Mouse (Mus musculus): ENCODE measurements around the gene Hectd4.
"Not testable (repeated sequence)": the region's sequence is repeated elsewhere in the genome, so short reads cannot be mapped to it uniquely, and the experiment has no call there.

The Hectd4 gene

GRCm38 (mm10) chr5:121292309-121293165 is 72.5 kb downstream of the Hectd4 start:
- DNase-seq: no peak

GRCm38 (mm10) chr5:121305009-121305408 is 85.0 kb downstream of the Hectd4 start:
- DNase-seq: no peak

DNA sequence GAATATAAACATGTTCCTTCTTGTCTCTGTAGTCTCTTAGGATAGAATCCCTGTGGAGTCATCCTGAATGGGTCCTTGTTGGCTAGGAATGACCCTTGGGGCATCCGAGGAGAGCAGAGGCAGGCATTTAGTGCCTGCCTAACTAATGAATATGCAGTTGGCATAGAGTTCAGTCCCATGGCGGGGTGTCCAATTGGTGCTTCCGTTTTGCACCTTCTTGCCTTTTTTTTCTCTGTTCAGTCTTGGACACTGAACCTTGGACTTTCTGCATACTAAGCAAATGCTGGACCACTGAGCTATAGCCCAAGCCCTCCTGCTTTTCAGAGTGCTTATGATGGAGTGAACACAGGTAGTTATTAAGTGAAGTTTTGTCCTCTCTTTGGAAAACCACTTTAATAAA is 87.6 kb downstream of the Hectd4 start:
- DNase-seq: no peak

- no peak for DNase-seq
These were observed 91.6 kb downstream of the Hectd4 start for GRCm38 (mm10) chr5:121311576-121311975.

DNA sequence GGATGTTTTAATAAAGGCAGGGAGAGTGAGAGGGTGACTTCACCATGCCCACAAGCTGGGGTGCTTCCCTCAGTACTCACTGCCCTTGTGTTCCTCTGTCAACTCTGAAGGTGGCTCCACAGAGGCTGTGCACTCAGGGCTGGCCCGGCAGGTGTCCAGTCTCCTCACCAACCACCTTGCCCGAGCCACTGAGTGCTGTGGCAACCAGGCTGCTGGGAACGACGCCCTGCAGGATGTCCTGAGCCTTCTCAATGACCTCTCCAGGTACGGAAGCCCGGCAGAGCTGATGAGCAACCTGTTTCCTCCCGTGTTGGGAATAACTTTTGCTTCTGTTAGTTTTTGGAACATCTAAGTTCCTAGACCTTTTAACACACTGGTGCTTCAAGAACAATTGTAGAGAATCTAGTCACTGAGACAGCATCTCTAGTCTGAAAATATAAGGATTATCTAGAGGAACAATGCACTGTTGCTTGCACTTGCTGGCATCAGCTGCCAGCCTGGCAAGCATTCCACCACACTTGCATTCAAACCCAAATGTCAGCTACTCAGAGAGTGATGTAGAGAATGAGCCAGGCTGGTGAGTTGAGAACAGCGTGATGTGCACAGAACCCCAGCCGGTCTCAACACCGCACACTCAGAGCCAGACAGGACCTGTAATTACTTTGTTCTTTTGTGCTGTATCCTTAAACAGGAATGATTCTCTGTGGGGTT is 93.9 kb downstream of the Hectd4 start:
- peak; percentile 63 for DNase-seq

GRCm38 (mm10) chr5:121326079-121326805 is 106.2 kb downstream of the Hectd4 start:
- no peak for DNase-seq

DNA sequence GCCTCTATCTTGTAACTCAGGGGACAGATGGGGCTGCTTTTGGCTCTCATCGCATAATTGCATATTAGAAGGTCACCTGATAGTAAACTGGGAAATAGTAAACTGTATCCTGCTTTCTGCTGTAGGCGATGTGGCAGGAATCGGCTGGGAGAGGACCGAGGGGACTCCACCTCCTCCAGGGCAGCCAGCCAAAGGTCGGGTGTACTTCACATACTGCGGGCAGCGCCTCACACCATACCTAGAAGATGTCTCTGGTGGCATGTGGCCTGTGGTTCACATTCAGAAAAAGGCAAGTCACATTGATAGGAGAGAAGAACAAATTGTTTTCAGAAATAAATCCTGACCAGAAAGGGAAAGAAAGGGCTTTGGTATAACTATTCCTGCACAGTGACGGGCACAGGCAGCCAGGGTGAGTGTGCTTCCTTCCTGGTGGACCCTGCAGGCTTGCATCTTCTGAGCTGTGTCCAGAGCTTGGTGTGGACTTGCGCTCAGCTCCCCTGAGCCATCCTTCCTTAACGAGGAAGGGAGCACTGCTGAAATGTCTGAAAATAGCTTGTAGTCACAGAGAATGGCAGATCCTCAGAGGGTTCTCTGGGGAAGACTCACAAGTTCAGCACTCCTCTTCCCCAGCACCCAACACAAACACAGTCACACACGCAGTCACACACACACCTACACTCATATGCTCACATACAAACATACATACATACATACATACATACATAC is 109.5 kb downstream of the Hectd4 start:
- no peak for DNase-seq

DNA sequence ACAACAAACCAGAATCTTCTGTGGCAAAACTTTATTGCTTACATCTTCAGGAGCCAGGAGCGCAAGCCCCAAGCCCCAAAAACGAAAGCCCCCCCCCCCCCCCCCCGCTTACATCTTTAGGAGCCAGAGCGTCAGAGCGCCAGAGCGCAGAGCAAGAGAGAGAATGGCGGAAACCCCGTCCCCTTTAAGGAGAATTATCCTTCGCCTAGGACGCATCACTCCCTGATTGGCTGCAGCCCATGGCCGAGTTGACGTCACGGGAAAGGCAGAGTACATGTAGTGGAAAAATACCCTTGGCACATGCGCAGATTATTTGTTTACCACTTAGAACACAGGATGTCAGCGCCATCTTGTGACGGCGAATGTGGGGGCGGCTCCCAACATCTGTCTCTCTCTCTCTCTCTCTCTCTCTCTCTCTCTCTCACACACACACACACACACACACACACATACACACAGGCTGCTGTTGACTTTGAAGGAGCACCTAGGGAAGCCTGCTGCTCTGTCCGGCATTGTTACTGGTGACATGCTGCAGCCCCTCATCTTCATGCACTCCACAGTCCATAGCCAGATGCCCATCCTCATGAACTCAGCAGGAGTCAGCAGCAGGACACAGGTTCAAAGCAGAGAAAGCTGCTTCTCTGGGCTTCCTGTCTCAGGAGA is 110.3 kb downstream of the Hectd4 start:
- not testable (repeated sequence) for DNase-seq

DNA sequence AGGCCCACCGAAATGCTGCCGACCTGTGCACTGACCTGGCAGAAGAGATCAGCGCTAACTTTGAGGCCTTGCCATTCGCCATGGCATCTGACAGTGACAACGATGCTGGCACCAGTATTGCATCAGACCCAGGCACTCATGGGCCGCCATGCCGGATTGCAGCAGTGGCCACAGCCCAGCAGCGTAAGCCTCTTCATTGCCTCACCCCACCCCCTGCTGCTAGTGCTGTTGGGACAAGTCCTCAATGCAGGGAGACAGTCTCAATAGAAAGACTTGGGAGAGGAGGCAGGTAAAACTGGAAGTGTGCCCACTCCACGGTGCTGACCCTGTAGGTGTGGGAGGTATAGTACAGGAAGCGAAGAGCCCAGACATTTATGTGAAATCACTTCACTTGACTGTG is 111.7 kb downstream of the Hectd4 start:
- no peak for DNase-seq

- no peak for DNase-seq
These were observed 114.0 kb downstream of the Hectd4 start for GRCm38 (mm10) chr5:121333976-121334375.

DNA sequence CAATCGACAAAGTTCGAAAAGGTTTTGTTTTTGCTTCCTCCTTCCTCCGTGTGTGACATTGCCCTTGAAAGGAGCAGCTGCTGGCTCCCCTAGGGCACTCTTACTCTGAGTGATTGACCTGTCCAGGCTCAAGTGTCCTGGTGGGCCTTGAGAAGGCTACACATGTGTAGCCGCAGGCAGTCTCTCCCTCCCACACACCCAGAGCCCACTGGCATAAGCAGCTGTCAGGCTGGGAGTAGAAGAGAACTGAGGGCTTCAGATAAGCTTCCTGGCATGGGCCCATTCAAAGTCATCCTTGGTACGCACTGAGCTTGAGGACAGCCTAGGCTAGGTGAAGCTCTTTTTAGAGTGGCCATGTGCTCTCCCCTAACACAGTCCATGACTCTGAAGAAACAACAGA is 114.4 kb downstream of the Hectd4 start:
- DNase-seq: no peak

DNA sequence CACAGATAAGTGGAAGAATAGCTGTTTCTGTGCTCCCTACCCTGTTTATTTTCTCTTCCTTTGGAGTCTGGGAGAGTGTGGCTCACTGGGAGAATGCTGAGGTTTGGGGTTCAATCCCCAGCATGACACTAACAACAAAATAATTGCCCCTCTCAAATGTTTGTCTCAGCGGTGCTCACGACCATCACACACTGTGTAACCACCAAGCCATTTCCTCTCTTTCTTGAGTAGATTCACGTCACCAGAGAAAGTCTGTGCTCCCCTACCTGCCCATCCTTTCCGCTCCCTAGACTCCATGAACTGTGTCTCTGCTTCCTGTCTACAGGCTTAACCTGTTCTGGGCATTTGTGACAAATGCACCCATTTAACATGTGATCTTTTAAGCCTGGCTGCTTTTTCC is 115.4 kb downstream of the Hectd4 start:
- no peak for DNase-seq

DNA sequence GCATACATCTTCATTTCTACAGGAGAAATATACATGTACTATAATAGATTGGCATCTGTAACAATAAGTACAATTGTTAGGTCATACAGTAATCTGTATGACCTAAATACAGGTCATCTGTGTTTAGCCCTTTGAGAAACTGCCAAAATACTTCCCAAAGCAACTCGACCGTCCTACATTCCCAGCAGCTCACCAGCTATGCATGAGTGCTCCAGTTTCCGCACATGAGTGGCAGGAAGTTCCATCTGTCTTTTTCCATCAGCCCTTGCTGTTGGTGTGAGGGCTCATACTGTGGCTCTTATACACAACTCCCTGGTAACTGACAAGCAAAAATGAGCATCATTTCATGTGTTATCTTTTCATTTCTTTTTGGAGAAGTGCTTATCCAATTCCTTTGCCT is 116.0 kb downstream of the Hectd4 start:
- peak; percentile 77 for DNase-seq

GRCm38 (mm10) chr5:121336776-121337175 is 116.8 kb downstream of the Hectd4 start:
- no peak for DNase-seq

DNA sequence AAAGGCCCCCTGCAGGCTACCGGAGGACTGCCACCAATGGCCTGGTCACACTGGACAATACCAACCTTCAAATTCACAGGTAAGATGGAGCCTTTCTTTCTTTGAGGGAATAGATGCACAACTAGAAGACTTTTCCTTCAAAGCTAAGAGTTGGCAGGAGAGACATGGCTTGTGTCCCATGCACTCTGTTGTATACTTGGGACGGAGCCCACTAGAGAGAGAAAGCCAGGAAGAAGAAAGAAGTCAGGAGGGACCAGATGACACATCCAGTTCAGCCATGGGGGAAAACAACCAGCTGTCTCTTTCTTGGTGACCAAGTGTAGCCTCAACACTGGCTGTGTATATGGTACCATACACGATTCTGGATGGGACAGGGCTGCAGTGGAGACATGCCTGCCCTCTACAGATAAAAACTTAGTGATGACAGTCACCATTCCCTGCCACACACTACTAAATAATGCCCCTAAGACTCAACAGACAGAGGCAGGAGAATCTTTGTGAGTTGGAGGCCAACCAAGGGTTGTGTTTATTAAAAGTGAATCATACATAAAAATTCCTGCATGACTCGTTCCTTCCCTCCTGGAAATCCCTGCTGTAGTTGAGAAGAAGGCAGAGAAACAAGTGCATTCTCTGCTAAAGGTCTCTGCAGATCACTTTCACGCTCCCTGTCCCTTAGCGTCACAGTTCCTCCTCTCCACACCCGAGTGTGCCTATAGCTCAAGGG is 119.7 kb downstream of the Hectd4 start:
- peak; percentile 79 for DNase-seq

DNA sequence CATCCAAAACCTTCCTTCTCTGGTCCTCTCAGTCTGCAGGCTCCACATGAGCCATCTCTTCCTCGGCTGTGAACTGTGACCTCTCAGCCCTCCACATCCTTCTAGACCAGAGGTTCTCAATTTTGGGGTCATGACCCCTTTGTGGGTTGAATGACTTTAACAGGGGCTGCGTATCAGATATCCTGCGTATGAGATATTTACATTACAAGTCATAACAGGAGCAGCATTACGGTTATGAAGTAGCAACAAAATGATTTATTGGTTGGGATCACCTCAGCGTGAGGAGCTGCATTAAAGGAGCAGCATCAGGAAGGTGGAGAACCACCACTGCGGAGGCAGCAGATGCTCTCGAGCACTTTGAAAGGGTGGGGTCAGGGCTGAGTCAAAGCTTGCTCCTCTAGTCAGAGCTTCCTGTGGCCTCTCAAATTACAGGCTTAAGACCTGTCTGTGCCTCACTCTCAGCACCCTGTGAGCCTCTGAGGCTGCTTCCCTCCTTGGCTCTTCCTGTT is 121.0 kb downstream of the Hectd4 start:
- no peak for DNase-seq

GRCm38 (mm10) chr5:121342490-121342889 is 122.5 kb downstream of the Hectd4 start:
- DNase-seq: peak; percentile 60

DNA sequence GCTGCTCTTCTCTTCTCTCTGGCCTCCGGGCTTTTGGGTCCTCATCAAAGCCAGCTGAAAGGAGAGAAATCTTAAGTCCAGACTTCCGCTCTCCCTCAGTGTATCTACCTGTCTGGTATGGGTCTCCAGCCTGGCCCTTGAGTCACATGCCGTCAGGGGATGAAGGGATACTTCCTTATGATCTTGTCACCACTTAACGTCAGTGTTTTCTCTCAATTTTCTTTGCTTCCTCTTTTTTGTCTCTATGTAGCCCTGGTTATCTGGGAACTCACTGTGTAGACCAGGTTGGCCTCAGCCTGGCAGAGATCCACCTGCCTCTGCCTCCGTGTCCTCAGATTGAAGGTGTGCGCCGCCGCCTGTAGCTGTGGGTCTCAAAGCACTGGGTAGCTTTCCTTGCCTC is 124.0 kb downstream of the Hectd4 start:
- DNase-seq: no peak

- no peak for DNase-seq
These were observed 139.2 kb downstream of the Hectd4 start for GRCm38 (mm10) chr5:121359229-121359628.

GRCm38 (mm10) chr5:121361696-121362095 is 141.7 kb downstream of the Hectd4 start:
- peak; percentile 55 for DNase-seq

GRCm38 (mm10) chr5:121363441-121363840 is 143.4 kb downstream of the Hectd4 start:
- DNase-seq: no peak

Data from cerebellum, adult 9-10 months (tissue).